Mouse (Mus musculus) ES-Bruce4 (cell line): ENCODE data around the gene Defb20. TPM values are rescaled to one million over a fixed set of nuclear protein-coding genes. Genes with fewer than 3 reads are reported as not detected.
"Not testable (repeated sequence)": the region's sequence is repeated elsewhere in the genome, so short reads cannot be mapped to it uniquely, and the experiment has no call there.

Experiments used
- H3K27ac ChIP-seq: 2 replicates; pipeline ENCODE4 v1.5.1; 2012; ENCODE audit warnings: low read length, inconsistent platforms; ENCODE audit not compliant: insufficient read depth
- H3K27me3 ChIP-seq: 2 replicates; pipeline ENCODE4 v1.6.1; 2012; ENCODE audit warnings: mild to moderate bottlenecking, low read length, inconsistent platforms; ENCODE audit not compliant: control insufficient read depth, poor library complexity, insufficient read depth, severe bottlenecking
- H3K36me3 ChIP-seq: 2 replicates; pipeline ENCODE4 v1.6.1; 2012; ENCODE audit warnings: inconsistent platforms, mild to moderate bottlenecking, low read length, moderate library complexity; ENCODE audit not compliant: control insufficient read depth, poor library complexity, insufficient read depth, severe bottlenecking
- H3K4me1 ChIP-seq: one replicate; pipeline ENCODE4 v1.8.1; 2011; ENCODE audit warnings: low read length; ENCODE audit not compliant: control insufficient read depth, insufficient read depth
- H3K4me3 ChIP-seq: 2 replicates; pipeline ENCODE4 v1.5.1; 2011; ENCODE audit warnings: low read depth, mild to moderate bottlenecking, low read length
- H3K9ac ChIP-seq: 2 replicates; pipeline ENCODE4 v1.6.1; 2012; ENCODE audit warnings: low read depth, mild to moderate bottlenecking, inconsistent platforms; ENCODE audit not compliant: poor library complexity, severe bottlenecking
- H3K9me3 ChIP-seq: replicated peaks from 2 replicates; pipeline ENCODE4 v1.6.1; 2012; ENCODE audit warnings: mild to moderate bottlenecking, low read length, inconsistent platforms; ENCODE audit not compliant: control insufficient read depth, poor library complexity, insufficient read depth, severe bottlenecking
- CTCF ChIP-seq: IDR thresholded peaks from one replicate; pipeline ENCODE4 v1.8.1; 2011; ENCODE audit warnings: low read depth, low read length
- EP300 ChIP-seq: IDR thresholded peaks from 2 replicates; pipeline ENCODE4 v1.6.1; 2011; ENCODE audit warnings: low read depth, low read length; ENCODE audit not compliant: insufficient read depth
- POLR2A ChIP-seq: IDR thresholded peaks from one replicate; pipeline ENCODE4 v1.8.1; 2011; ENCODE audit warnings: low read length; ENCODE audit not compliant: insufficient read depth
- polyA plus RNA-seq: library from polyadenylated mRNA; stranded (reverse); fragments of >200 nt; gene quantifications from 2 replicates; pipeline ENCODE4 v1.2.4, GENCODE M21; 2011; ENCODE audit warnings: low read depth; ENCODE audit not compliant: missing spikeins, insufficient read depth, insufficient read length

The Defb20 gene
- not detected in 2 replicates for polyA plus RNA-seq

DNA sequence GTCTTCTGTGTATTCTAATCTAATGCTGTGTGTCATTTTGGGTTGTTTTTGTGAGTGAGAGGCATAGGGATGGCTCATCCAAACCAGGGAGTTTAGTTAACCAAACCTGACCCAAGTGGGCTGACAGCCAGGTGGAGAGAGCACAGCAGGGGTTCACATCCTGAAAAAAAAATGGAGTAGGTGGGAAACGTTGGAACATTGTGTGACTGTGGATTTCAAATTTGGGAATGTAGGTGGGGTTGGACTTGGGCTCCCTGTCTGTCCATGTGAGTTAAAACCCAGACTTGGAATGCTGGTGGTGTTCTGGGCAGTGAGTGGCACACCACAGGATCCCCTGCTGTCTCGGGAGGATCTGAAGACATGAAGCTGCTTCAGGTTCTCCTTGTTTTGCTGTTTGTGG, at the start of gene Defb20:
TSS of gene Defb20 (plus strand) at position 301 of the 400 bp plus-strand sequence.
- H3K4me1 ChIP-seq, result no peaks in the 10 kb centered on the region
- H3K27ac ChIP-seq, result no peak within 1 kb of the TSS

GRCm38 (mm10) chr2:152427493-152427892, 49.4 kb upstream of the Defb20 start:
- TF ChIP-seq POLR2A (no peak), EP300 (no peak), CTCF (no peak)
- Histone ChIP-seq H3K9me3 (no peaks in the 10 kb centered on the region), H3K36me3 (no peaks in the 10 kb centered on the region), H3K4me3 (no peak overlapping the region), H3K27ac (no peak overlapping the region), H3K27me3 (no peaks in the 10 kb centered on the region), H3K9ac (no peak overlapping the region), H3K4me1 (no peaks in the 10 kb centered on the region)

More for the DNA sequence above, at the start of gene Defb20:
- Histone ChIP-seq H3K36me3 (no peaks in the 10 kb centered on the region), H3K27me3 (no peaks in the 10 kb centered on the region), H3K9me3 (no peaks in the 10 kb centered on the region), H3K9ac (no peak within 1 kb of the TSS), H3K4me3 (no peak within 1 kb of the TSS)
- no peak for TF ChIP-seq EP300
- TF ChIP-seq CTCF, result no peak
- TF ChIP-seq POLR2A, result no peak

- H3K9ac ChIP-seq, H3K36me3 ChIP-seq, H3K27ac ChIP-seq, H3K4me1 ChIP-seq, H3K4me3 ChIP-seq, H3K9me3 ChIP-seq, H3K27me3 ChIP-seq: not testable (repeated sequence)
Observed at GRCm38 (mm10) chr2:152428481-152428880, 48.4 kb upstream of the Defb20 start.

DNA sequence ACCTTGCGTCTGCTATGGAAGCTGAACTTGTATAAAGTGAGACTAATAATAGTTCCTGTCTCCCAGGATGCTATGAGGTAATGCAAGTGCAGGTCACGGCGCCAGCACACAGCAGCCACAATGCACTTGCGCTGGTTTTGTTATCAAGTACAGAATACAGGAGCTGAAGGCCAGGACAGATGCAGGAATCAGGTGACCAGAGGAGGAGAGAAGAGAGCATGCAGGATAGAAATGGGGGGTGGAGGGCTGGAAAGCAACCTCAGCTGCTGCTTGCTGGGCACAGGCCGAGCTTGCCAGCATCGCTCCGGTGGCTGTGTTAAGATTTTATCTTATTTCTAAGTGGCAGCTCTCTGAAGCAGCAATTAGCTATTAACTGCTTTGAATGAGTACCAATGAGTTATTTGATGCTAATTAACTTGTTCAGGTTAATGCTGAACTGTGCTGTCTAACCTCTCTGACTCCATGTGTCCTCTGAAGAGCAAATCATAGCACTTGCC, 40.4 kb upstream of the Defb20 start:
- Histone ChIP-seq H3K9ac (no peak overlapping the region), H3K4me1 (no peaks in the 10 kb centered on the region), H3K9me3 (no peaks in the 10 kb centered on the region), H3K36me3 (no peaks in the 10 kb centered on the region), H3K27ac (no peak overlapping the region), H3K27me3 (no peaks in the 10 kb centered on the region), H3K4me3 (no peak overlapping the region)
- TF ChIP-seq POLR2A, result no peak
- TF ChIP-seq EP300, result no peak
- no peak for TF ChIP-seq CTCF

DNA sequence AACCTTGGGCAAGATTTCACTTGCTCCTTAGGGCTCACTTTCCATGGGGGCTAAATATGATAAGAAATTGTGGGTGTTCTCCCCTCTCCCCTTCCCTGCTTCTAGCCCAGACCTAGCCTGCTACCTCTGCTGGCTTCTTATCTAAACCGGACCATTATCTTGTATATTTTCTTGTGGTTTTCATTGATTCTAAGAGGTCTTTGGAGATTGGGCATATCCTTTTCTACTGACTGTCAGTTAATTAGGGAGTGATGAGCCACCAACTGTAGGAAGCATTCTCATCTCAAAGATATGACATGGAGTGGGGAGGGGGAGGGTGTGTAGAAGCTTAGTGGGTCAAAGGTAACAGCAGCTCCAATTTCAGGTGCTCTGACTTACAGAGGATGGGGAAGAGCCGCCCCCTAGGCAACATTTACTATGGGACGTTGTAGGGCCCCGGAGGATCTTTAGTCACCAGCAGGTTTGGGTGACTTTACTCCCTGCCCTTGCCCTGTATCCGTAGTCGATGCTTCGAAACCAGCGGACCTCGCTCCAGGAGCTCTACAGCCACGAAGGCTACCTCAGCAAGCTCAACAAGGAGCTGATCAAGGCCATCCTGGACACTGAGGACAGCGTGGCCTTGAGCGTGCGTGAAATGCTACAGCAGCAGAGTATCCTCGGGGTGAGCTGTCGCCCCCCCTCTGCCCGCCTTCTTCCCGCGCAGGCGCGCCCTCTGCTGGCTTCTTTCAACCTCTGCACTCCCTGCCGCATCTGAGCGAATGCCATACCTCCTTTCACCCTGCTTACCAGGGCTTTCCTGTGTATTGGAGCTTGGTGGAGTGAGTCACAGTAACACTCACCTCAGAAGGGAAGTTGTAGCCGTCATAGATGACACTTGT, 39.6 kb upstream of the Defb20 start:
- peak overlapping the region; percentile 58 for H3K4me3 ChIP-seq
- H3K4me1 ChIP-seq, result no peaks in the 10 kb centered on the region
- H3K27me3 ChIP-seq, result no peaks in the 10 kb centered on the region
- TF ChIP-seq POLR2A (no peak), EP300 (no peak), CTCF (peak; percentile 88)
- H3K9me3 ChIP-seq, result no peaks in the 10 kb centered on the region
- H3K27ac ChIP-seq, result no peak overlapping the region
- H3K36me3 ChIP-seq, result no peaks in the 10 kb centered on the region
- no peak overlapping the region for H3K9ac ChIP-seq

DNA sequence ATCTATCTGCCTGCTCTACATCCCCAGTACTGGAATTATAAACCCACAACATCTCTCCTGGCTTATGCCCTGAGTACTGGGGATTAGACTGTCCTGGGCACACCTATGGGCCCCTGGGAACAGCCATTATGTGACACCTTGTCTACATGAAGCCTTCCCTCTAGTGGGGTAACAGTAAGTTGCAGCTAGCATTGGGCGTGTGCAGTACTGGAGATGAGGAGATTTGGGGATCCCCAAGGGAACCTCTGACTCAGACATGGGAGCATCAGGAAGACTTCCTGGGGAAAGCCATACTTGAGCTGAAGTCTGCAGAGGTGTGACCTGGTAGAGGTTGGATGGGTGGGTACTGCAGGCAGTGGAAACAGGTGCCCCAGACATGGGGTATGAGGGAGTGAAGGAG, 37.9 kb upstream of the Defb20 start:
- no peak overlapping the region for H3K27ac ChIP-seq
- H3K27me3 ChIP-seq, result no peaks in the 10 kb centered on the region
- H3K9me3 ChIP-seq, result no peaks in the 10 kb centered on the region
- H3K4me3 ChIP-seq, result no peak overlapping the region
- H3K36me3 ChIP-seq, result no peaks in the 10 kb centered on the region
- H3K9ac ChIP-seq, result no peak overlapping the region
- TF ChIP-seq CTCF (no peak), POLR2A (no peak), EP300 (no peak)
- no peaks in the 10 kb centered on the region for H3K4me1 ChIP-seq
